Mouse (Mus musculus): Measurements from ENCODE around the gene Arhgap21. TPM values are rescaled to one million over a fixed set of nuclear protein-coding genes. Genes with fewer than 3 reads are reported as not detected.

Arhgap21 gene
- 19.4 and 20.6 TPM in 2 replicates for polyA plus RNA-seq (2014; fragmentation: Nextera tagmentation; extraction: Ambion mirVana)

DNA sequence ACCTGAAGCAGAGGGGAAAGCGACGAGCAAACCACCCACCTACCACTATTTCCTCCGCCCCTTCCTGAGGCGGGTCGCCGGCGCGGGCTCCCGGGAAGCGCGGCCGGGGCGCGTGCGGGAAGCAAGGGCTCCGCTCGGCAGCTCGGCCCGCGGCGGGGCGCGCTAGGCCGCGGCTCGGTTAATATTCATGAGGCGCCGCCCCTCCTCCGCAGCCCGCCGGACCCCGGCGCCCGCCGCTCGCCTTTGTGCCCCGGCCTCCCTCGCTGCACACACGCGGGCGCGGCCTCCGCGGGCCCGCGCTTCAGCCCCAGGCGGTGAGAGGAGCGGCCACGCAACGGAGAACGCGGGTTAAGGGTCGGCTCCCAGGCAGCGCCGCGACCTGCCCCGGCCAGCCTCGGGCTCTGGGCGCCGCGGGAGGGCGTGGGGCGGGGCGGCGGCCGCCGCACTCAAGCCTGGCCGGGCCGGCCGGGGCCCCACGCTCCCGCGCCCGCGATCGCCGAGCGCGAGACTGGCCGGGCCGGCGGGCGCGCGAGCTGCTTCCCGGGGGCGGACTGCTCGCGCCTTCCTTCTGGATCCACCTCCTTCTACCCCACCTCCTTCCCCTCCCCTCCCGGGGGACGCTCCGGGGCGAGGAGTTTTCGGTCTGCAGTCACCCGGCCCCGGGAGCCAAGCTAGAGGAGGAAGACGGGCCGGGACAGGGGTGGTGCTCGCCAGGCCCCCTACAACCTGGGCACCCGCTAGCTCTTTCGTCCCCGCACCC is at the start of gene Arhgap21:
Arhgap21 (minus strand) TSS at position 441 of the 760 bp plus-strand sequence.
- Histone ChIP-seq H3K4me2 (ENCODE audit: low read length) (peak within 1 kb of the TSS; percentile 90), H3K4me3 (ENCODE audit: low read depth, low read length) (peak within 1 kb of the TSS; percentile 85), H3K27ac (ENCODE audit: low read depth) (peak within 1 kb of the TSS; percentile 99), H3K27me3 (replicated peaks; ENCODE audit: control insufficient read depth, insufficient read depth, low read length) (no peaks in the 10 kb centered on the region), H3K4me1 (replicated peaks; ENCODE audit: control insufficient read depth, insufficient read depth, low read length) (peaks cover 22% of the 10 kb centered on the region), H3K9ac (ENCODE audit: low read length) (peak within 1 kb of the TSS; percentile 96), H3K36me3 (ENCODE audit: control insufficient read depth, insufficient read depth, low read length) (no peaks in the 10 kb centered on the region), H3K9me3 (ENCODE audit: control insufficient read depth, low read length) (no peaks in the 10 kb centered on the region)
- ATAC-seq (replicated peaks; ENCODE audit: low FRiP score, low TSS enrichment, low read depth) (peak; percentile 72), DNase-seq (ENCODE audit: low spot score) (peak; percentile 89)
- whole genome bisulfite sequencing, result under 1% methylated on average over 93 of the region's 102 CpGs

DNA sequence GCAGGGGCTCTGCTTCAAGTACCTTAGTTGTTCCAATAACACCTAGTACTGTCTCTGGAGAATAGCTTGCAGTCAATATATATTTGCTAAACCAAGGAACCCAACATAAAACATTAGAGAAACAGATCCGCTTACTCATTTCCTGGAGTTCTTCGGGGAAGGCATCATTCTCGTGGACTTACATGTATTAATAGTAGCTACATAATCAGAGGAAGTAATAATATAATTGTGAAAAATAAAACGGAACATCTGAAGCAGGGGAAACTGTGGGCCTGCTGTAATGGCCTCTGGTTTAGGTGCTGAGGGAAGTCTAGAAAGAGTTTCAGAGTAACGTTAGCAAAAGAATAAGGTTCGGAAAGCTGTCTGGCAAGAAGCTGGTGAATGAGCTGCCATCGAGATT is 47.9 kb upstream of the Arhgap21 start:
- Histone ChIP-seq H3K27me3 (replicated peaks; ENCODE audit: control insufficient read depth, insufficient read depth, low read length) (no peaks in the 10 kb centered on the region), H3K4me1 (replicated peaks; ENCODE audit: control insufficient read depth, insufficient read depth, low read length) (no peaks in the 10 kb centered on the region), H3K27ac (ENCODE audit: low read depth) (no peak overlapping the region), H3K4me3 (ENCODE audit: low read depth, low read length) (no peak overlapping the region), H3K36me3 (ENCODE audit: control insufficient read depth, insufficient read depth, low read length) (no peaks in the 10 kb centered on the region), H3K9ac (ENCODE audit: low read length) (no peak overlapping the region), H3K9me3 (ENCODE audit: control insufficient read depth, low read length) (no peaks in the 10 kb centered on the region), H3K4me2 (ENCODE audit: low read length) (no peak overlapping the region)
- no peak for ATAC-seq (replicated peaks; ENCODE audit: low FRiP score, low TSS enrichment, low read depth)
- 75% methylated on average over 7 of the region's 7 CpGs for WGBS
- DNase-seq (ENCODE audit: low spot score), result no peak

DNA sequence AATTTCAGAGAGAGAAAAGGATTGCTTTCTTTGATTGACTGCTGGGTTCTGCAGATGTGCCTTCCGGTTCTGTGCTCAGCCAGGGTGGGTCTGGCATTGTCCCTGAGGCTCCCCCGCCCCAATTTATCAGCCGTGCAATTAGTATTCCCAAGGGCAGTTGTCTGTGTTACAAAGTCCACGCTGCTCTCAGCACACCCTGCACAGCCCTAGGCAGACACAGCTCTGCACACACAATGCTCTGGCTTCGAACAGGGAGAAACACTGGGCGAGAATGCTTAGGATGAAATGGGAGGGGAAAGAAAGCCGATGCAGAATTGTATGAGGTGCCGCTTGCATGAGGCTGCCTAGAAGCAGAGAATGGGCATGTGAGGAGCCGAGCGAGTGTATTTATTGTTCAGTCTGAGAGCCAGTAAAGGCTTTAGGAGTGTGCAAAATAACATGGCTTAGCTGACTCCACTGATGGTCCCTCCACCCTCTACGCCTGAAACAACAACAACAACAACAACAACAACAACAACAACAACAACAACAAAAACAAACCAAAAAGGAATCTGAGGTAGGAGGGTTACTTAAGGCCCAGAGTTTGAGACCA is 42.2 kb upstream of the Arhgap21 start:
- ATAC-seq (replicated peaks; ENCODE audit: low FRiP score, low TSS enrichment, low read depth), result peak; percentile 89
- WGBS, result 55% methylated on average over 11 of the region's 11 CpGs
- peak; percentile 64 for DNase-seq (ENCODE audit: low spot score)

DNA sequence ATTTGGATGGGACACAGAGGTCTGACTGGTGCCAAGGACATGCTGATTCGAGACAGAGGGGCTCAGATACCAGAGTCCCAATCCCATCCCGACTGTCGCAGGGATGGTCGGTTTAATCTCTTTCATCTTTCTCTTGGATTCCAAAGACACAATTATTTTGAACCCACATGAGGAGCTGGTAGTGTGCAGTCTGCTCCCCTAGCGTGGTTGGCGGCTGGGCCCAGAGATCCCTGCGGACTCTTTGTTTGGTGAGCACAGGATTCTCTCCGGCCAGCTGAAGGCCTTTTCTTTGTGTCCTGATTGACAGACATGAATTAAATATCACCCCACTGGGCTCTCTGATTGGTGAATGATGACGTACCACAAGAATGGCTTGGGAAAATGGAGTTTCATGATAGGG is 41.5 kb upstream of the Arhgap21 start:
- Histone ChIP-seq H3K4me2 (ENCODE audit: low read length) (no peak overlapping the region), H3K4me1 (replicated peaks; ENCODE audit: control insufficient read depth, insufficient read depth, low read length) (no peaks in the 10 kb centered on the region), H3K36me3 (ENCODE audit: control insufficient read depth, insufficient read depth, low read length) (no peaks in the 10 kb centered on the region), H3K27ac (ENCODE audit: low read depth) (no peak overlapping the region), H3K4me3 (ENCODE audit: low read depth, low read length) (no peak overlapping the region), H3K9ac (ENCODE audit: low read length) (no peak overlapping the region), H3K9me3 (ENCODE audit: control insufficient read depth, low read length) (no peaks in the 10 kb centered on the region), H3K27me3 (replicated peaks; ENCODE audit: control insufficient read depth, insufficient read depth, low read length) (no peaks in the 10 kb centered on the region)
- 61% methylated on average over 9 of the region's 9 CpGs for WGBS
- ATAC-seq (replicated peaks; ENCODE audit: low FRiP score, low TSS enrichment, low read depth), result peak; percentile 42; the same call in 1 of the 2 replicates
- no peak for DNase-seq (ENCODE audit: low spot score)

More for the DNA sequence above, 42.2 kb upstream of the Arhgap21 start:
- Histone ChIP-seq H3K4me3 (ENCODE audit: low read depth, low read length) (no peak overlapping the region), H3K4me1 (replicated peaks; ENCODE audit: control insufficient read depth, insufficient read depth, low read length) (no peaks in the 10 kb centered on the region), H3K36me3 (ENCODE audit: control insufficient read depth, insufficient read depth, low read length) (no peaks in the 10 kb centered on the region), H3K4me2 (ENCODE audit: low read length) (no peak overlapping the region), H3K27ac (ENCODE audit: low read depth) (no peak overlapping the region; the same call in 1 of the 2 replicates), H3K27me3 (replicated peaks; ENCODE audit: control insufficient read depth, insufficient read depth, low read length) (no peaks in the 10 kb centered on the region), H3K9ac (ENCODE audit: low read length) (no peak overlapping the region), H3K9me3 (ENCODE audit: control insufficient read depth, low read length) (no peaks in the 10 kb centered on the region)

DNA sequence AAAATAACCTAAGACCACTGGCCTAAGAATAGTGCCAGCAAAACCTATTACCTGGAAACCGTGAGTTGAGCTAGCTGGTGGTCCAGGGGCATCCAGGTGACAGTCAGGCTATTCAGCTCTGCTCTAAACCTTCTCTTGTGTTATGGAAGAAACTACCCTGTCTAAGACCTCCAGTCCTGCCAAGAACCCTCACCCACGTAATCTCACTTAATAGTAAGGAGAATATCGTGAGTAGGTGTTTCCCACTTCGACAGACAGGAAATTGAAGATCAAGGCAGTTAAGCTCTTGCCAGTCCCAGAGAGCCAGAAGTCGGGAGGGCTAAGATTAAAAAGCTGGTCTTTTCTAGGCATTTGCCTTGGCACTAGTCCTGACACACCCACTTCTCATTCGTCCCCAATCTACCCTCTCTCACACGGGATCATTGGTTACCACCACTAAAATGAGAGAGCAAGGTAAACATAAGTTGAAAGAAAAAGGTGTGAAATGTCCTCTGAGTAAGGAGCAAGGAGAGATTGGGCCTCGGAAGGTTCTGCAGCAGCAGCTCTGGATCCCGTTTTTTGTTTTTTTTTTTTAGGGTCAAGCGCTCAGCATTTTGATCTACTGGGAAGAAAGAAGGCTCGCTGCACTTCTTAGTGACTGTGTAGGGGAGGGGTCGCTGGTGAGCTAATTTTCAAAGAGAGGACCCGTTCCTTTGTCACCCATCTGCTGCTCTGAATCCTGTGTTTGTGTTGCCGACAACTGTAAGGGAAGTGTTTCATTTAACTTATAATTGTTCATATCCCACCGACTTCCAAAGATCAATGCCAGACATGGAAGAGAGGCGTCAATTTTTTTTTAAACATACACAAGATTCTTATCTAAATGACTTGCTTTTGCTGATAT is 40.8 kb upstream of the Arhgap21 start:
- DNase-seq (ENCODE audit: low spot score) (no peak), ATAC-seq (replicated peaks; ENCODE audit: low FRiP score, low TSS enrichment, low read depth) (no peak)
- WGBS, result 42% methylated on average over 16 of the region's 16 CpGs
- no peaks in the 10 kb centered on the region for H3K4me1 ChIP-seq (replicated peaks; ENCODE audit: control insufficient read depth, insufficient read depth, low read length)
- no peaks in the 10 kb centered on the region for H3K36me3 ChIP-seq (ENCODE audit: control insufficient read depth, insufficient read depth, low read length)
- no peak overlapping the region for H3K4me3 ChIP-seq (ENCODE audit: low read depth, low read length)
- no peak overlapping the region for H3K4me2 ChIP-seq (ENCODE audit: low read length)
- no peaks in the 10 kb centered on the region for H3K27me3 ChIP-seq (replicated peaks; ENCODE audit: control insufficient read depth, insufficient read depth, low read length)
- H3K9ac ChIP-seq (ENCODE audit: low read length), result no peak overlapping the region
- H3K27ac ChIP-seq (ENCODE audit: low read depth), result no peak overlapping the region
- no peaks in the 10 kb centered on the region for H3K9me3 ChIP-seq (ENCODE audit: control insufficient read depth, low read length)

DNA sequence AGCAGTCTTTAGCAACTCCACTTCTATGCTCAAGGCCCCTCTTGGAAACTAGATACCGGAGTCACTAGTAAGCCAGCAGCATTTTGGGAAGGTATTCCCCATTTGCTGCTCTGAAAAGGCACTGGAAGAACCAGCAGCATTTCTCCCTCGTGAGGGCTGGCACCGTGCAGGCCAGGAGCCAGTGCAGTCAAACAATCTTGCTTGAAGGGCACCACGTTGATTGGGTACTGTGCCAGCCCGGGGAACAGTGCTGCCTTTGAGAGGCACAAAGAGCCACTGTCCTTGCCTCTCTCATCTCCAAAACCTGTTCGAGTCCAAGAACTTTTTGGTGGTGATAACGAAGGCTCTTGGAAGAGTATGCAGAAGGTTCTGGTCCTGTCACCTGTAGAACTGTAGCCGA is 33.9 kb upstream of the Arhgap21 start:
- ATAC-seq (replicated peaks; ENCODE audit: low FRiP score, low TSS enrichment, low read depth), result no peak
- no peak overlapping the region for H3K4me2 ChIP-seq (ENCODE audit: low read length)

DNA sequence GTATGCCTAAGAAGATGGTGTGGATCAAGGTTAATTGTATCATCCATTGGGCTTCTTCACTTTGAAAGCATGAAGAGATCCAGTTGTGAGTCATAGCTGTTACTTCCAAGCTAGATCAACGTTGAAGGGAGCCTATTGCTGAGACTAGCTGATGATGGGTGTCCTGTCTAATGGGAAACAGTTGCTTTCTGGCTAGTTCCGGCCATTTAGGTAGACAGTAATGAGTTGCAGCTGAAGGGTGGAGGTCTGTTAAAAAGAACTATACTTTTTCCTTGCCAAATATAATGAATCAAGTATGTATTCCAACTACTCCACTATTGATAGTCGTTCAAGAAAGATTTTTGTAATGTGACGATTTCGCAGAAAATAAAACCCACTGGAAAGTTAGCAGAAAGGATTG is 32.5 kb upstream of the Arhgap21 start:
- WGBS, result 75% methylated on average over 5 of the region's 5 CpGs
- Histone ChIP-seq H3K4me1 (replicated peaks; ENCODE audit: control insufficient read depth, insufficient read depth, low read length) (no peaks in the 10 kb centered on the region), H3K27ac (ENCODE audit: low read depth) (no peak overlapping the region), H3K36me3 (ENCODE audit: control insufficient read depth, insufficient read depth, low read length) (no peaks in the 10 kb centered on the region), H3K27me3 (replicated peaks; ENCODE audit: control insufficient read depth, insufficient read depth, low read length) (no peaks in the 10 kb centered on the region), H3K9ac (ENCODE audit: low read length) (no peak overlapping the region), H3K4me2 (ENCODE audit: low read length) (no peak overlapping the region), H3K9me3 (ENCODE audit: control insufficient read depth, low read length) (no peaks in the 10 kb centered on the region), H3K4me3 (ENCODE audit: low read depth, low read length) (no peak overlapping the region)
- ATAC-seq (replicated peaks; ENCODE audit: low FRiP score, low TSS enrichment, low read depth) (no peak), DNase-seq (ENCODE audit: low spot score) (no peak)

More for the DNA sequence above, 33.9 kb upstream of the Arhgap21 start:
- 87% methylated on average over 8 of the region's 8 CpGs for WGBS
- Histone ChIP-seq H3K9me3 (ENCODE audit: control insufficient read depth, low read length) (no peaks in the 10 kb centered on the region), H3K36me3 (ENCODE audit: control insufficient read depth, insufficient read depth, low read length) (no peaks in the 10 kb centered on the region), H3K27ac (ENCODE audit: low read depth) (no peak overlapping the region), H3K9ac (ENCODE audit: low read length) (no peak overlapping the region), H3K27me3 (replicated peaks; ENCODE audit: control insufficient read depth, insufficient read depth, low read length) (no peaks in the 10 kb centered on the region), H3K4me1 (replicated peaks; ENCODE audit: control insufficient read depth, insufficient read depth, low read length) (no peaks in the 10 kb centered on the region), H3K4me3 (ENCODE audit: low read depth, low read length) (no peak overlapping the region)
- DNase-seq (ENCODE audit: low spot score), result no peak

DNA sequence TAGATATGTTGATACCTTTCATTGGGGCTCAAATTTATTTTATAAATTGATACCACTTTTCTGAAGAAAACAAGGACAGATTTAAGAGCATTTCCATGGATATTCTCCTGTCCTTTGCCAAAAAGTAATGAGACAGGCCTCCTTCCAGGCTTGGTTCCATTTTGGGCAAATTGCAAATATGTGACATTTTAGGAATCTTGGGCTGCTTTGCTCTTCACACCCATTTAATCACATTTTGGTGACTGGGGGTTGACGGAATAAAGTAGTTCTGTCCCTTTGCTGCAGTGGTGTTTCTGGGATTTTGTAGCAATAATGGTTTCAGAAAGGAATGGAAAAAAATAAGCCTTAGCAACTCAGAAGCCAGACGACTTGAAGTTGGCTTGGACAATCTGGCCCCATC is 26.9 kb upstream of the Arhgap21 start:
- Histone ChIP-seq H3K4me3 (ENCODE audit: low read depth, low read length) (no peak overlapping the region), H3K4me1 (replicated peaks; ENCODE audit: control insufficient read depth, insufficient read depth, low read length) (no peaks in the 10 kb centered on the region), H3K36me3 (ENCODE audit: control insufficient read depth, insufficient read depth, low read length) (no peaks in the 10 kb centered on the region), H3K9ac (ENCODE audit: low read length) (no peak overlapping the region), H3K27ac (ENCODE audit: low read depth) (no peak overlapping the region), H3K27me3 (replicated peaks; ENCODE audit: control insufficient read depth, insufficient read depth, low read length) (no peaks in the 10 kb centered on the region), H3K4me2 (ENCODE audit: low read length) (no peak overlapping the region), H3K9me3 (ENCODE audit: control insufficient read depth, low read length) (no peaks in the 10 kb centered on the region)
- ATAC-seq (replicated peaks; ENCODE audit: low FRiP score, low TSS enrichment, low read depth) (no peak), DNase-seq (ENCODE audit: low spot score) (no peak)
- 94% methylated on average over 2 of the region's 2 CpGs for WGBS

Measured in intestine, embryonic 14.5 days (tissue).